In genomic region chr14:25174402-25174801, GRCm38 (mm10) we compare ENCODE assay signal across 12 mouse cellular contexts.
DNase-seq lines count a peak whose midpoint lies in the region; ATAC-seq and TF ChIP-seq lines count a peak whose summit lies in the region.
"Had no signal": no experiment of that assay in that cellular context is flagged by ENCODE, and none has a peak within 500 bp of the region (broad histone marks: within the 10 kb centered on the region; RNA-seq: fewer than 3 reads in every experiment).

No protein-coding gene starts in this region.

- H3K4me3 ChIP-seq in kidney, postnatal 0 days (replicated peaks; ENCODE audit: low read depth, low read length) = no peak overlapping the region
- H3K4me3 ChIP-seq in kidney, adult 2 months (ENCODE audit: insufficient read depth, low read depth, low read length) = no peak overlapping the region
- no peak overlapping the region for H3K4me3 ChIP-seq in embryonic facial prominence, embryonic 12.5 days
- H3K4me3 ChIP-seq in stomach, embryonic 16.5 days (replicated peaks; ENCODE audit: low read length) = no peak overlapping the region
- H3K4me3 ChIP-seq: layer of hippocampus, adult 2 months had no signal

- DNase-seq in kidney, postnatal 0 days (ENCODE audit: low spot score) = peak; percentile 11
- DNase-seq in kidney, adult 2 months = no peak
- DNase-seq in heart, postnatal 4 days = peak; percentile 21
- no peak for DNase-seq in right cerebral cortex, adult 2 months (ENCODE audit: low spot score in 2 of 2)
- DNase-seq in left cerebral cortex, adult 18-20 months (ENCODE audit: low spot score in 2 of 2) = no peak
- DNase-seq: cerebellum, postnatal 10 days; lung, postnatal 14 days; spleen, adult 18-20 months; thymus, postnatal 14 days had no signal

- no peak overlapping the region for H3K27ac ChIP-seq in kidney, postnatal 0 days
- no peak overlapping the region for H3K27ac ChIP-seq in kidney, adult 2 months (ENCODE audit: insufficient read depth, low read depth, low read length)
- H3K27ac ChIP-seq in embryonic facial prominence, embryonic 12.5 days = peak overlapping the region; percentile 70; the same call in 1 of the 2 replicates
- no peak overlapping the region for H3K27ac ChIP-seq in stomach, embryonic 16.5 days (ENCODE audit: low read length)
- H3K27ac ChIP-seq: layer of hippocampus, adult 2 months had no signal

- no peak for TF ChIP-seq POLR2A in kidney, adult 2 months (IDR thresholded peaks at IDR 0.05; ENCODE audit: low read depth, low read length)

- H3K9me3 ChIP-seq in kidney, postnatal 0 days (replicated peaks; ENCODE audit: low read length) = no peaks in the 10 kb centered on the region
- no peaks in the 10 kb centered on the region for H3K9me3 ChIP-seq in embryonic facial prominence, embryonic 12.5 days
- no peaks in the 10 kb centered on the region for H3K9me3 ChIP-seq in stomach, embryonic 16.5 days (replicated peaks; ENCODE audit: control insufficient read depth, low read length)

- no peaks in the 10 kb centered on the region for H3K36me3 ChIP-seq in kidney, postnatal 0 days (ENCODE audit: insufficient read depth, low read length)
- H3K36me3 ChIP-seq in kidney, adult 2 months (ENCODE audit: control insufficient read depth, insufficient read depth, low read length) = no peaks in the 10 kb centered on the region
- no peaks in the 10 kb centered on the region for H3K36me3 ChIP-seq in embryonic facial prominence, embryonic 12.5 days
- H3K36me3 ChIP-seq in stomach, embryonic 16.5 days (ENCODE audit: control insufficient read depth, insufficient read depth, low read length) = no peaks in the 10 kb centered on the region

- H3K4me1 ChIP-seq in kidney, postnatal 0 days (replicated peaks; ENCODE audit: insufficient read depth, low read length) = no peaks in the 10 kb centered on the region
- no peaks in the 10 kb centered on the region for H3K4me1 ChIP-seq in kidney, adult 2 months (ENCODE audit: control insufficient read depth, insufficient read depth, low read length)
- peaks cover 21% of the 10 kb centered on the region for H3K4me1 ChIP-seq in embryonic facial prominence, embryonic 12.5 days
- H3K4me1 ChIP-seq in stomach, embryonic 16.5 days (ENCODE audit: control insufficient read depth, insufficient read depth, low read length) = peaks cover 10% of the 10 kb centered on the region

- no peak overlapping the region for H3K9ac ChIP-seq in kidney, postnatal 0 days (ENCODE audit: low read depth, low read length)
- no peak overlapping the region for H3K9ac ChIP-seq in embryonic facial prominence, embryonic 12.5 days
- no peak overlapping the region for H3K9ac ChIP-seq in stomach, embryonic 16.5 days (ENCODE audit: low read length)

- whole genome bisulfite sequencing in kidney, postnatal 0 days = 44% methylated on average over 2 of the region's 2 CpGs
- WGBS in kidney, adult 2 months = 81% methylated on average over 2 of the region's 2 CpGs
- 33% methylated on average over 2 of the region's 2 CpGs for WGBS in embryonic facial prominence, embryonic 12.5 days
- 38% methylated on average over 2 of the region's 2 CpGs for WGBS in stomach, embryonic 16.5 days

- ATAC-seq in kidney, postnatal 0 days (replicated peaks; ENCODE audit: low FRiP score, low read depth) = no peak
- ATAC-seq in embryonic facial prominence, embryonic 12.5 days (ENCODE audit: insufficient number of reproducible peaks, insufficient read depth, low FRiP score, low TSS enrichment) = peak; percentile 49; the same call in 1 of the 2 replicates
- ATAC-seq in stomach, embryonic 16.5 days (ENCODE audit: insufficient read depth, low FRiP score) = peak; percentile 43; the same call in 1 of the 2 replicates

- no peak for TF ChIP-seq CTCF in kidney, postnatal 0 days (IDR thresholded peaks at IDR 0.05; ENCODE audit: low read depth)
- no peak for TF ChIP-seq CTCF in kidney, adult 2 months (conservative IDR thresholded peaks at IDR 0.05; ENCODE audit: insufficient read depth, insufficient read length, low read depth, low read length)

- H3K27me3 ChIP-seq in kidney, postnatal 0 days (ENCODE audit: insufficient read depth, low read length) = no peaks in the 10 kb centered on the region
- H3K27me3 ChIP-seq in kidney, adult 2 months (replicated peaks; ENCODE audit: control insufficient read depth, insufficient read depth, low read length) = no peaks in the 10 kb centered on the region
- H3K27me3 ChIP-seq in embryonic facial prominence, embryonic 12.5 days = no peaks in the 10 kb centered on the region
- H3K27me3 ChIP-seq in stomach, embryonic 16.5 days (ENCODE audit: control insufficient read depth, insufficient read depth, low read length) = no peaks in the 10 kb centered on the region

- H3K4me2 ChIP-seq in kidney, postnatal 0 days (ENCODE audit: low read length) = no peak overlapping the region
- H3K4me2 ChIP-seq in embryonic facial prominence, embryonic 12.5 days (replicated peaks) = no peak overlapping the region
- H3K4me2 ChIP-seq in stomach, embryonic 16.5 days (ENCODE audit: low read depth, low read length) = no peak overlapping the region

Comparison
In these comparisons a context has a peak if more than half of its experiments do, and no peak if none do; other contexts are left out.
1. DNase-seq: peak in kidney, postnatal 0 days (single experiment) and heart, postnatal 4 days (single experiment); none in kidney, adult 2 months (single experiment), right cerebral cortex, adult 2 months (0 of 2) and left cerebral cortex, adult 18-20 months (0 of 2).